ENCODE assay signal across 8 mouse cellular contexts in genomic region chr6:4545727-4546126, GRCm38 (mm10). TPM values are rescaled to one million over a fixed set of nuclear protein-coding genes. Genes with fewer than 3 reads are reported as not detected.
DNase-seq lines count a peak whose midpoint lies in the region; ATAC-seq and TF ChIP-seq lines count a peak whose summit lies in the region.

No protein-coding gene starts in this region.

- WGBS in heart, adult 2 months, result 12% methylated on average over 8 of the region's 8 CpGs

- no peak overlapping the region for H3K9ac ChIP-seq in heart, adult 2 months (ENCODE audit: low read depth, low read length)

- no peaks in the 10 kb centered on the region for H3K27me3 ChIP-seq in heart, adult 2 months (ENCODE audit: control insufficient read depth, insufficient read depth, low read length)

- 0 out of 2 replicates have a peak, but pooled peaks have one; percentile 37 for TF ChIP-seq EP300 in heart, adult 2 months (IDR thresholded peaks at IDR 0.05; ENCODE audit: insufficient read depth, low read depth, low read length)

- peak; percentile 96 for TF ChIP-seq CTCF in heart, adult 2 months (IDR thresholded peaks at IDR 0.05)

- no peak overlapping the region for H3K4me3 ChIP-seq in heart, adult 2 months

- no peak overlapping the region for H3K27ac ChIP-seq in heart, adult 2 months

- ATAC-seq in megakaryocyte progenitor cell, adult 5-6 weeks (replicated peaks; ENCODE audit: poor library complexity), result peak; percentile 80

- intact Hi-C loops in heart, adult 2 months (cut with DNase I), result loop anchor here (2.0 to 5.0 kb wide), 4 partner anchors 131 to 1033 kb away; no protein-coding TSS in a partner anchor
- intact Hi-C loops in heart, postnatal 25 days (cut with DNase I), result loop anchor here (1.0 to 10.0 kb wide), 5 partner anchors 131 to 1038 kb away; no protein-coding TSS in a partner anchor

- DNase-seq in heart, adult 2 months, result peak; percentile 33 to 66
- DNase-seq in heart, postnatal 25 days (ENCODE audit: low spot score), result no peak
- peak; percentile 14 for DNase-seq in CD4-positive helper T cell, adult 2 months (ENCODE audit: low read depth, low spot score)
- DNase-seq in adrenal gland, postnatal 14 days, result peak; percentile 81
- peak; percentile 62 for DNase-seq in forelimb bud, embryonic 11.5 days (ENCODE audit: low read depth, low spot score)
- peak; percentile 22 to 36 for DNase-seq in layer of hippocampus, adult 8-10 months (ENCODE audit: low spot score in 2 of 2)
- peak; percentile 39 for DNase-seq in thymus, postnatal 0 days (ENCODE audit: low spot score)

- no peaks in the 10 kb centered on the region for H3K36me3 ChIP-seq in heart, adult 2 months (ENCODE audit: control insufficient read depth, insufficient read depth, low read length)

- TF ChIP-seq POLR2A in heart, adult 2 months (IDR thresholded peaks at IDR 0.05; ENCODE audit: insufficient read depth, low read depth, low read length), result no peak

- H3K79me2 ChIP-seq in heart, adult 2 months (replicated peaks; ENCODE audit: control insufficient read depth, insufficient read depth, low read length), result no peaks in the 10 kb centered on the region

- H3K4me1 ChIP-seq in heart, adult 2 months (ENCODE audit: control insufficient read depth, insufficient read depth, low read length), result peaks cover 1% of the 10 kb centered on the region; the same call in 1 of the 2 replicates

RNA-seq across cellular contexts. Expression of gene Col1a2, which starts 41.1 kb away (rescaled TPM):
- 10 to 100 TPM; 60.1 to 88.9 TPM for total RNA-seq in heart, adult 2 months (2021)
- 89.3 and 99.8 TPM in 2 replicates for polyA plus RNA-seq in heart, adult 2 months (2012; rRNA removed)
- 100 to 1,000 TPM; 176 to 187 TPM for total RNA-seq in heart, postnatal 25 days (2021)
- 287 and 366 TPM in 2 replicates for total RNA-seq in adrenal gland, postnatal 14 days (2021)
- 10 to 100 TPM; 10.6 to 13.6 (median 12.7) TPM for total RNA-seq in layer of hippocampus, adult 8-10 months (2022)
- total RNA-seq in megakaryocyte progenitor cell, adult 5-6 weeks (2015), result 0.15 TPM in 1 of 2 replicates, not detected in the other
- total RNA-seq in megakaryocyte progenitor cell, adult 5-6 weeks (2017), result not detected in 2 replicates
- 51.4 and 59.0 TPM in 2 replicates for polyA plus RNA-seq in thymus, postnatal 0 days (2015; fragmentation: Nextera tagmentation; extraction: Ambion mirVana)

RNA-seq across cellular contexts. Expression of gene Casd1, which starts 54.9 kb away (rescaled TPM):
- 10 to 100 TPM; 26.1 to 26.4 TPM for total RNA-seq in heart, adult 2 months (2021)
- 12.3 and 25.2 TPM in 2 replicates for polyA plus RNA-seq in heart, adult 2 months (2012; rRNA removed)
- 10 to 100 TPM; 21.7 to 26.0 TPM for total RNA-seq in heart, postnatal 25 days (2021)
- 32.3 and 35.3 TPM in 2 replicates for total RNA-seq in adrenal gland, postnatal 14 days (2021)
- total RNA-seq in layer of hippocampus, adult 8-10 months (2022), result 10 to 100 TPM; 45.9 to 51.0 (median 48.0) TPM
- 33.1 and 42.9 TPM in 2 replicates for total RNA-seq in megakaryocyte progenitor cell, adult 5-6 weeks (2015)
- total RNA-seq in megakaryocyte progenitor cell, adult 5-6 weeks (2017), result 53.3 and 62.2 TPM in 2 replicates
- 15.0 and 16.8 TPM in 2 replicates for polyA plus RNA-seq in thymus, postnatal 0 days (2015; fragmentation: Nextera tagmentation; extraction: Ambion mirVana)

Comparison
In these comparisons a context has a peak if more than half of its experiments do, and no peak if none do; other contexts are left out.
1. RNA of gene Col1a2, which starts 41.1 kb away (total RNA-seq): 287 to 366 TPM in adrenal gland, postnatal 14 days, 176 to 187 TPM in heart, postnatal 25 days, 60.1 to 88.9 TPM in heart, adult 2 months and 10.6 to 13.6 TPM in layer of hippocampus, adult 8-10 months; 0.15 TPM in megakaryocyte progenitor cell, adult 5-6 weeks; every median in the first group is over 10 times any median in the second.